Mouse (Mus musculus) hindbrain, embryonic 16.5 days (tissue): ENCODE results near the gene Rpl18a. TPM values are rescaled to one million over a fixed set of nuclear protein-coding genes. Genes with fewer than 3 reads are reported as not detected.

Source experiments
- ATAC-seq: fragments of 200-750 bp; cut with Nextera tagmentation; 2 replicates; pipeline ENCODE4 v1.8.0; 2017; ENCODE audit warnings: moderate TSS enrichment, moderate library complexity
- H3K27ac ChIP-seq: fragments of 300-500 bp; sonication (generic); 2 replicates; pipeline ENCODE4 v1.5.1; 2014; ENCODE audit warnings: low read depth, mild to moderate bottlenecking, control low read depth, low read length, moderate library complexity
- H3K27me3 ChIP-seq: fragments of 300-500 bp; sonication (generic); replicated peaks from 2 replicates; pipeline ENCODE4 v1.6.1; 2014; ENCODE audit warnings: low read length; ENCODE audit not compliant: control insufficient read depth, insufficient read depth
- H3K36me3 ChIP-seq: fragments of 300-500 bp; sonication (generic); 2 replicates; pipeline ENCODE4 v1.6.1; 2014; ENCODE audit warnings: mild to moderate bottlenecking, low read length, moderate library complexity, mixed read lengths; ENCODE audit not compliant: control insufficient read depth, insufficient read depth
- H3K4me1 ChIP-seq: fragments of 300-500 bp; sonication (generic); 2 replicates; pipeline ENCODE4 v1.6.1; 2014; ENCODE audit warnings: low read depth, low read length; ENCODE audit not compliant: control insufficient read depth, insufficient read depth
- H3K4me2 ChIP-seq: fragments of 300-500 bp; sonication (generic); 2 replicates; pipeline ENCODE4 v1.6.1; 2014; ENCODE audit warnings: mild to moderate bottlenecking, low read length, control low read depth, moderate library complexity
- H3K4me3 ChIP-seq: fragments of 300-500 bp; sonication (generic); 2 replicates; pipeline ENCODE4 v1.5.1; 2014; ENCODE audit warnings: mild to moderate bottlenecking, low read length, control low read depth, moderate library complexity
- H3K9ac ChIP-seq: fragments of 300-500 bp; sonication (generic); 2 replicates; pipeline ENCODE4 v1.6.1; 2014; ENCODE audit warnings: low read depth, mild to moderate bottlenecking, control low read depth, low read length, moderate library complexity
- H3K9me3 ChIP-seq: fragments of 300-500 bp; sonication (generic); 2 replicates; pipeline ENCODE4 v1.6.1; 2014; ENCODE audit warnings: mild to moderate bottlenecking, low read length, moderate library complexity; ENCODE audit not compliant: control insufficient read depth
- WGBS: fragments of 180-500 bp; shearing (Covaris S2); extraction: QIAGEN DNeasy Blood & Tissue Kit; methylation state at CpG from one replicate; pipeline ENCODE4 v1.1.7; 2014; 5-methylcytosine and 5-hydroxymethylcytosine counted together
- polyA plus RNA-seq: library from polyadenylated mRNA; unstranded; fragments of >200 nt; fragmentation: Nextera tagmentation; extraction: Ambion mirVana; gene quantifications from 2 replicates; pipeline ENCODE4 v1.2.1, GENCODE M21; 2015

Rpl18a gene
- polyA plus RNA-seq, 1 experiment from 2014 or later = 1,821 TPM

GRCm38 (mm10) chr8:70892022-70892895 is 5.0 kb downstream of the Rpl18a start, which contains the start of gene Slc5a5:
Gene Slc5a5, minus strand, starts transcription at chr8:70892757.
- Histone ChIP-seq H3K9me3 (peaks cover 2% of the 10 kb centered on the region; the same call in 1 of the 2 replicates), H3K27me3 (peaks cover 48% of the 10 kb centered on the region), H3K4me3 (peak within 1 kb of the TSS; percentile 24), H3K4me2 (peak within 1 kb of the TSS; percentile 46), H3K9ac (peak within 1 kb of the TSS; percentile 38), H3K27ac (no peak within 1 kb of the TSS), H3K4me1 (peaks cover 18% of the 10 kb centered on the region), H3K36me3 (peaks cover 25% of the 10 kb centered on the region)
- no peak for ATAC-seq
- 5% methylated on average over 79 of the region's 80 CpGs for WGBS

GRCm38 (mm10) chr8:70891356-70891755 is 5.9 kb downstream of the Rpl18a start:
- WGBS = 15% methylated on average over 20 of the region's 21 CpGs
- Histone ChIP-seq H3K9me3 (peaks cover 2% of the 10 kb centered on the region; the same call in 1 of the 2 replicates), H3K9ac (no peak overlapping the region), H3K4me3 (no peak overlapping the region), H3K27ac (no peak overlapping the region), H3K4me2 (no peak overlapping the region), H3K36me3 (peaks cover 25% of the 10 kb centered on the region), H3K4me1 (peaks cover 16% of the 10 kb centered on the region), H3K27me3 (peaks cover 48% of the 10 kb centered on the region)
- no peak for ATAC-seq

DNA sequence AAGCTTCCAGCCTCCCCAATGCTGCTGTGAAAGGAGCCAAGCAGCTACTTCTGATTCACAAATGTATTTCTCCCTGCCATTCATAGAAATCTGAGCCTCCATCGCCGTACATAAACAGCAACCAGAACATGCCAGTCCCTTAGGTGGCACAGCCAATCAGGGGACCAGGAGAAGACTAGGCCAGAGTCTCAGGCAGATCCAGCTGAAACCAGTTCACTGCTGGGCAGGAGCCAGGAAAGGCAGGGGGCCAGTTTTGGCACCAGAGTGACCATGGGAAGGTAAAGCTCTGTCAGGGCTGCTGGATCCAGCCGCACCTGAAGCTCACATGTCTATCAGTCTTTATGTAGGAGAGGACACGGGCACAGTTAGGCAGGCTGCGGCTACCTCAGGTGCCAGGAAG is 6.6 kb downstream of the Rpl18a start:
- no peak overlapping the region for H3K4me2 ChIP-seq
- peaks cover 9% of the 10 kb centered on the region; the same call in 1 of the 2 replicates for H3K4me1 ChIP-seq
- 89% methylated on average over 5 of the region's 5 CpGs for WGBS
- H3K27ac ChIP-seq = no peak overlapping the region
- peaks cover 24% of the 10 kb centered on the region for H3K36me3 ChIP-seq
- no peak overlapping the region for H3K4me3 ChIP-seq
- H3K27me3 ChIP-seq = peaks cover 48% of the 10 kb centered on the region
- H3K9ac ChIP-seq = no peak overlapping the region
- no peak for ATAC-seq
- peaks cover 2% of the 10 kb centered on the region; the same call in 1 of the 2 replicates for H3K9me3 ChIP-seq

GRCm38 (mm10) chr8:70887669-70888068 is 9.5 kb downstream of the Rpl18a start:
- no peak overlapping the region for H3K9ac ChIP-seq
- peak overlapping the region; percentile 12; the same call in 1 of the 2 replicates for H3K4me3 ChIP-seq
- H3K27ac ChIP-seq = no peak overlapping the region
- 0 out of 2 replicates have a peak, but pooled peaks have one; percentile 27 for ATAC-seq
- WGBS = 5% methylated on average over 15 of the region's 18 CpGs
- H3K9me3 ChIP-seq = peaks cover 2% of the 10 kb centered on the region; the same call in 1 of the 2 replicates
- peaks cover 24% of the 10 kb centered on the region for H3K27me3 ChIP-seq
- H3K4me2 ChIP-seq = no peak overlapping the region
- no peaks in the 10 kb centered on the region; the same call in 1 of the 2 replicates for H3K36me3 ChIP-seq
- H3K4me1 ChIP-seq = peaks cover 7% of the 10 kb centered on the region; the same call in 1 of the 2 replicates

DNA sequence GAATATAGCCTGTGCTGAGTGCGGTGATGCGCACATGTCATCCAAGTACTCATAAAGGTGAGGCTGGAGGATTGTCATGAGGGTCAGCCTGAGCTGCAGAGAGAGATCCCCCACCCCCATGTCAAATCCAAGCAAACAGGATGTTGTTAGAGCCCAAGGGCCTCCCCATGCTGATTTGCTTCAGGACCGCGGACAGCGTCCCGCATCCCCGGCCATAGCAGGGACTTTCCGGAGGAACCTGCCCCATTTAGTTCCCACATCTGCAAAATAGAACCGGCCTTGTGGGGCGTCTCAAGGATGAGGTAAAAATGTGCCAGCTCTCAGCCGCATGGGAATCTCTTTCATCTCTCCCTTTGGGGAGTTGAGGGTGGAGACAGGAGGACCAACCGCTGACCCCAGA is 11.6 kb downstream of the Rpl18a start:
- H3K4me3 ChIP-seq = no peak overlapping the region
- no peak for ATAC-seq
- no peaks in the 10 kb centered on the region; the same call in 1 of the 2 replicates for H3K4me1 ChIP-seq
- H3K9me3 ChIP-seq = no peaks in the 10 kb centered on the region
- no peak overlapping the region for H3K4me2 ChIP-seq
- no peak overlapping the region for H3K9ac ChIP-seq
- H3K27ac ChIP-seq = no peak overlapping the region
- WGBS = 17% methylated on average over 12 of the region's 12 CpGs
- H3K27me3 ChIP-seq = peaks cover 4% of the 10 kb centered on the region
- no peaks in the 10 kb centered on the region for H3K36me3 ChIP-seq

DNA sequence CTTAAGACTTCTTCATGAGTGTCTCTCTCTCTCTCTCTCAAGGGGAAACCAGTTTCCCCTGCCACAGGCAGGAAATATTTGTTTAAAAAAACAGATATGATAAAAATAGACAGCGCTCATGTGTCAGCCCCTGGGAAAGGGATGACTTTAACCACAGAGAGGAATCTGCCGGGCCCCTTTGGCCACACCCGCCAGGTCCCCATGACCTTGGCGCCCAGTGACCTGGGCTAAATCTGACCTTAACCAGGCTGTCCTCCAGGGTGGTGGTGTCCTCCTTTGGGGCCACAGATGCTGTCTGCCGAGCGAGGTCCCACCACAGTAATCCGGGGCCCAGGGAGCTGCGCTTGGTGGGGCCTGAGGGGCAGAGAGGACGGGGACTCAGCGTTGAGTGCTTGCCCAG is 12.5 kb downstream of the Rpl18a start:
- Histone ChIP-seq H3K9me3 (no peaks in the 10 kb centered on the region), H3K4me2 (no peak overlapping the region), H3K4me3 (no peak overlapping the region), H3K27ac (no peak overlapping the region), H3K9ac (no peak overlapping the region), H3K4me1 (peaks cover 6% of the 10 kb centered on the region; the same call in 1 of the 2 replicates), H3K36me3 (no peaks in the 10 kb centered on the region), H3K27me3 (peaks cover 4% of the 10 kb centered on the region; the same call in 1 of the 2 replicates)
- ATAC-seq = no peak
- 91% methylated on average over 10 of the region's 10 CpGs for WGBS

- Histone ChIP-seq H3K4me3 (no peak overlapping the region), H3K4me2 (no peak overlapping the region), H3K27me3 (peaks cover 2% of the 10 kb centered on the region; the same call in 1 of the 2 replicates), H3K9me3 (no peaks in the 10 kb centered on the region), H3K36me3 (no peaks in the 10 kb centered on the region), H3K27ac (no peak overlapping the region), H3K9ac (no peak overlapping the region), H3K4me1 (peaks cover 6% of the 10 kb centered on the region; the same call in 1 of the 2 replicates)
- WGBS = 74% methylated on average over 4 of the region's 4 CpGs
- ATAC-seq = no peak
These were observed 13.0 kb downstream of the Rpl18a start for GRCm38 (mm10) chr8:70884186-70884585.

- no peak for ATAC-seq
- no peak overlapping the region for H3K4me2 ChIP-seq
- H3K27me3 ChIP-seq = no peaks in the 10 kb centered on the region
- no peaks in the 10 kb centered on the region for H3K9me3 ChIP-seq
- no peak overlapping the region; the same call in 1 of the 2 replicates for H3K9ac ChIP-seq
- H3K27ac ChIP-seq = peak overlapping the region; percentile 17; the same call in 1 of the 2 replicates
- H3K4me1 ChIP-seq = peaks cover 6% of the 10 kb centered on the region; the same call in 1 of the 2 replicates
- no peaks in the 10 kb centered on the region for H3K36me3 ChIP-seq
- 31% methylated on average over 11 of the region's 11 CpGs for WGBS
- no peak overlapping the region for H3K4me3 ChIP-seq
These were observed 16.7 kb downstream of the Rpl18a start for GRCm38 (mm10) chr8:70880546-70880945.

DNA sequence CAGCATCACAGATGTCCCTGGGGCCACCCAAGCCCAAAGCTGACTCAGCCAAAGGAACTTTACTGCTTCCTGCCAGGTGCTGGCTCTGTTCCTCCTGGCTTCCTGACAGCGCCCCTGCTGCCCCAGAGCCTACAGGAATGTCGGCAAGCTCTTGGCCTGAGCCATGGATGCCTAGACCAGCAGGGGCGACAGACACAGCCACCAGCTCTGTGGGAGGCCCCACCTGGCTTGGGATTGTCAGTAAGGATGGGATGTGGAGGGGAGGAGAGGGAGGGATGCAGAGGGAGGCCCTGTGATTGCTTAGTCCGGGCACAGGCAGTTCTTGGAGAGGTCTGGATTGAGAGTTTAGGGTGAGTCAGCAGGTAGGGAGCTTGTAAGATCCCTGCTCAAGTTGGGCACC is 17.1 kb downstream of the Rpl18a start:
- Histone ChIP-seq H3K4me1 (peaks cover 6% of the 10 kb centered on the region; the same call in 1 of the 2 replicates), H3K27ac (peak overlapping the region; percentile 17; the same call in 1 of the 2 replicates), H3K9me3 (no peaks in the 10 kb centered on the region), H3K9ac (no peak overlapping the region; the same call in 1 of the 2 replicates), H3K4me3 (no peak overlapping the region), H3K27me3 (no peaks in the 10 kb centered on the region), H3K4me2 (no peak overlapping the region), H3K36me3 (no peaks in the 10 kb centered on the region)
- 9% methylated on average over 4 of the region's 4 CpGs for WGBS
- ATAC-seq = peak; percentile 45
